In the genomic region with DNA sequence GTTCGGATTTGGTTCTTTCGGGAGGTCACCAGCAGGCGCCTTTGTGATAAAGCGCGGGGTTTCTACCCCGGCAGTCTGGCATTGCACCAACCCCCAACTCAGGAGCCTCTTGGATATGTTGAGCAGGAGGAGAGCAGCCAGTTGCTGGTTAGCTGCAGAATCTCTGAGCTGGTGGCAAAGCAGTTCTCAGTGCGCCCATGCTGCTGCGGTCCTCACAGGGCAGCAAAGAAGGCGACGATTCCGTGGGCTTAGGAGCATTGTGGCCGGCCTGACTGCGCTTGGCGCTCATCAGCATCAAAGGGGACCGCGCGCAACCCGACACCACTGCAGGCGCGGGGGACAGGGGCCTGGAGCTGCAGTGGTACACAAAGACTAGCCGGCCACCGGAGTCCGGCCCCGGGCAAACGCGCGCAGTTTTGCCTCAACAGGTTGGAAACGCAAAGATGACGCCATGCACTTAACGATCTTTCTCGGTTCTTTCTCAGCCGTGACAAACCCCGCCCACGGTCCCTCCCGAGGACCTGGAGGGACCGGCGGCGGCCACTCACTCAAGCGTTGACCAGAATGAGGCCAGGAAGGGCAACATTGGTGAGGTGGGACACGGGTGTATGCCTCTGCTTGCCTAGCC, we compare ENCODE assay signal across 8 mouse cellular contexts. TPM values are rescaled to one million over a fixed set of nuclear protein-coding genes. Genes with fewer than 3 reads are reported as not detected.
A peak's percentile ranks its signal among the peaks of the same experiment; 100 is the strongest.
DNase-seq lines count a peak whose midpoint lies in the region; ATAC-seq lines count a peak whose summit lies in the region.

No protein-coding gene starts in this region.

- H3K4me2 ChIP-seq in heart, embryonic 15.5 days, result peak overlapping the region; percentile 98
- H3K4me2 ChIP-seq in midbrain, embryonic 13.5 days (replicated peaks), result peak overlapping the region; percentile 90

- peak; percentile 35 for DNase-seq in gastrocnemius, postnatal 10 days
- no peak for DNase-seq in gastrocnemius, postnatal 4 days (ENCODE audit: low spot score in 2 of 2)
- peak; percentile 41 to 56 for DNase-seq in adrenal gland, postnatal 36 days
- DNase-seq in kidney, postnatal 4 days, result peak; percentile 78 to 87
- no peak for DNase-seq in thymus, adult 18-20 months
- no peak for DNase-seq in left cerebral cortex, adult 8-10 months (ENCODE audit: low spot score in 2 of 2)

- peaks cover 16% of the 10 kb centered on the region for H3K27me3 ChIP-seq in heart, embryonic 15.5 days
- H3K27me3 ChIP-seq in midbrain, embryonic 13.5 days, result peaks cover 30% of the 10 kb centered on the region

- peak overlapping the region; percentile 55 for H3K27ac ChIP-seq in heart, embryonic 15.5 days
- H3K27ac ChIP-seq in midbrain, embryonic 13.5 days, result peak overlapping the region; percentile 19

- no peaks in the 10 kb centered on the region for H3K36me3 ChIP-seq in heart, embryonic 15.5 days
- H3K36me3 ChIP-seq in midbrain, embryonic 13.5 days, result no peaks in the 10 kb centered on the region

- WGBS in heart, embryonic 15.5 days, result under 1% methylated on average over 40 of the region's 40 CpGs
- under 1% methylated on average over 40 of the region's 40 CpGs for WGBS in midbrain, embryonic 13.5 days

- no peaks in the 10 kb centered on the region for H3K9me3 ChIP-seq in heart, embryonic 15.5 days (replicated peaks)
- no peaks in the 10 kb centered on the region for H3K9me3 ChIP-seq in midbrain, embryonic 13.5 days

- peaks cover 38% of the 10 kb centered on the region for H3K4me1 ChIP-seq in heart, embryonic 15.5 days (replicated peaks)
- H3K4me1 ChIP-seq in midbrain, embryonic 13.5 days (replicated peaks), result peaks cover 31% of the 10 kb centered on the region

- peak; percentile 29 for ATAC-seq in heart, embryonic 15.5 days (replicated peaks; ENCODE audit: insufficient number of reproducible peaks, insufficient read depth, low FRiP score, low read depth)
- peak; percentile 61; the same call in 1 of the 2 replicates for ATAC-seq in midbrain, embryonic 13.5 days

- H3K4me3 ChIP-seq in heart, embryonic 15.5 days, result peak overlapping the region; percentile 67
- H3K4me3 ChIP-seq in midbrain, embryonic 13.5 days (replicated peaks), result peak overlapping the region; percentile 51

- H3K9ac ChIP-seq in heart, embryonic 15.5 days, result peak overlapping the region; percentile 67
- peak overlapping the region; percentile 62 for H3K9ac ChIP-seq in midbrain, embryonic 13.5 days (replicated peaks)

RNA-seq across cellular contexts. Expression of gene Col18a1, which starts 0.9 kb away (rescaled TPM):
- total RNA-seq in gastrocnemius, postnatal 10 days (2021), result 10 to 100 TPM; 34.6 to 45.0 TPM
- 10 to 100 TPM; 93.9 to 94.1 TPM for total RNA-seq in gastrocnemius, postnatal 4 days (2021)
- total RNA-seq in adrenal gland, postnatal 36 days (2021), result 10 to 100 TPM; 22.9 to 44.0 TPM
- polyA plus RNA-seq in heart, embryonic 15.5 days (2015; fragmentation: Nextera tagmentation; extraction: Ambion mirVana), result 108 and 136 TPM in 2 replicates
- polyA plus RNA-seq in midbrain, embryonic 13.5 days (2015; fragmentation: Nextera tagmentation; extraction: Ambion mirVana), result 32.8 and 39.6 TPM in 2 replicates
- total RNA-seq in left cerebral cortex, adult 8-10 months (2022), result 1 to 10 TPM; 4.1 to 4.6 (median 4.1) TPM

Comparison
In these comparisons a context has a peak if more than half of its experiments do, and no peak if none do; other contexts are left out.
1. DNase-seq: peak in gastrocnemius, postnatal 10 days (single experiment), adrenal gland, postnatal 36 days (2 of 2) and kidney, postnatal 4 days (2 of 2); none in gastrocnemius, postnatal 4 days (0 of 2), thymus, adult 18-20 months (0 of 2) and left cerebral cortex, adult 8-10 months (0 of 2).
2. RNA of gene Col18a1, which starts 0.9 kb away (total RNA-seq): 93.9 to 94.1 TPM in gastrocnemius, postnatal 4 days, 34.6 to 45.0 TPM in gastrocnemius, postnatal 10 days and 22.9 to 44.0 TPM in adrenal gland, postnatal 36 days; 4.1 to 4.6 TPM in left cerebral cortex, adult 8-10 months; every median in the first group is over 4 times any median in the second.